Mouse (Mus musculus) heart, adult 2 months (tissue): ENCODE measurements at regions not wholly inside any gene's neighbourhood (a gene's known extent, or its start where the extent isn't known, plus 50 kb on each side); places are given as distances from the start of the nearest gene placed in this dataset.

Experiments
- DNase-seq, 2 experiments: peaks; one replicate each; pipeline ENCODE4 v3.0.0; 2021
- H3K27ac ChIP-seq: fragments of 200-600 bp; 2 replicates; pipeline ENCODE4 v1.8.1; 2022
- H3K27me3 ChIP-seq: fragments of 200-500 bp; 2 replicates; pipeline ENCODE4 v1.6.1; 2012; ENCODE audit warnings: mild to moderate bottlenecking, low read length, inconsistent platforms, mixed read lengths; ENCODE audit not compliant: control insufficient read depth, insufficient read depth
- H3K36me3 ChIP-seq: fragments of 200-500 bp; 2 replicates; pipeline ENCODE4 v1.6.1; 2012; ENCODE audit warnings: low read length, inconsistent platforms; ENCODE audit not compliant: control insufficient read depth, insufficient read depth
- H3K4me1 ChIP-seq: fragments of 200-500 bp; 2 replicates; pipeline ENCODE4 v1.6.1; 2011; ENCODE audit warnings: low read length; ENCODE audit not compliant: control insufficient read depth, insufficient read depth
- H3K4me3 ChIP-seq: fragments of 200-600 bp; 2 replicates; pipeline ENCODE4 v1.8.1; 2022
- H3K79me2 ChIP-seq: fragments of 200-500 bp; replicated peaks from 2 replicates; pipeline ENCODE4 v1.6.1; 2012; ENCODE audit warnings: mild to moderate bottlenecking, inconsistent platforms, low read length, moderate library complexity, mixed read lengths; ENCODE audit not compliant: control insufficient read depth, insufficient read depth
- H3K9ac ChIP-seq: fragments of 200-500 bp; 2 replicates; pipeline ENCODE4 v1.6.1; 2012; ENCODE audit warnings: low read depth, mild to moderate bottlenecking, control low read depth, inconsistent platforms, low read length, mixed read lengths
- CTCF ChIP-seq: fragments of 200-600 bp; IDR thresholded peaks from 2 replicates; pipeline ENCODE4 v1.8.1; 2022; ENCODE audit warnings: antibody characterized with exemption, mild to moderate bottlenecking, moderate library complexity
- EP300 ChIP-seq: fragments of 200-500 bp; IDR thresholded peaks from 2 replicates; pipeline ENCODE4 v1.6.1; 2011; ENCODE audit warnings: low read depth, low read length, control low read depth; ENCODE audit not compliant: insufficient read depth
- POLR2A ChIP-seq: fragments of 200-500 bp; IDR thresholded peaks from 2 replicates; pipeline ENCODE4 v1.6.1; 2011; ENCODE audit warnings: mild to moderate bottlenecking, low read depth, low read length, control low read depth; ENCODE audit not compliant: insufficient read depth
- WGBS: fragments of 180-500 bp; shearing (Covaris S2); methylation state at CpG from one replicate; pipeline ENCODE4 v1.1.7; 2018; 5-methylcytosine and 5-hydroxymethylcytosine counted together
- intact Hi-C: fragments of 180-260 bp; cut with DNase I; formaldehyde crosslinking; loops from one replicate; pipeline ENCODE4 v1.15.1; 2025

DNA sequence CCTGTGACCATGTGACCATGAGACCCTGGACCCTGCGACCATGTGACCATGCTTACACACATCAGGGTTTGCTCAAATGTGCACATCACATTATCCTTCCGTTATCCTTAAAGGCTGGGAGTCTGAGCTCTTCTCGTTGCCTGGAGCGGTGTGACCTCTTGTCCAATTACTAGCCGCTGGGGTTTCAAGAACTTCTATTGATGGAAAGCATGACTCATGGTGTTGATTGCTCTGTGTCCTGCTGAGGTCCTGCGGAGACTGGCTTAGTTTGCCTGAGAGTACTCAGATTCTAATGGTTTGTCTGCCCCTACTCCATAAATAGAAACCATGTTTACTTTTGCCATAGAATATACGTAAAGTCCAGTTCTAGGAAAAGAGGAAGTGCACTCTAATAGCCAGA is 197.5 kb upstream of the Pik3r1 start:
- Histone ChIP-seq H3K27me3 (no peaks in the 10 kb centered on the region), H3K4me1 (no peaks in the 10 kb centered on the region), H3K4me3 (no peak overlapping the region), H3K79me2 (no peaks in the 10 kb centered on the region), H3K9ac (no peak overlapping the region), H3K36me3 (no peaks in the 10 kb centered on the region), H3K27ac (no peak overlapping the region)
- TF ChIP-seq POLR2A (no peak), CTCF (no peak), EP300 (no peak)
- no peak for DNase-seq
- intact Hi-C loops, result no loop called here
- 58% methylated on average over 7 of the region's 7 CpGs for WGBS

DNA sequence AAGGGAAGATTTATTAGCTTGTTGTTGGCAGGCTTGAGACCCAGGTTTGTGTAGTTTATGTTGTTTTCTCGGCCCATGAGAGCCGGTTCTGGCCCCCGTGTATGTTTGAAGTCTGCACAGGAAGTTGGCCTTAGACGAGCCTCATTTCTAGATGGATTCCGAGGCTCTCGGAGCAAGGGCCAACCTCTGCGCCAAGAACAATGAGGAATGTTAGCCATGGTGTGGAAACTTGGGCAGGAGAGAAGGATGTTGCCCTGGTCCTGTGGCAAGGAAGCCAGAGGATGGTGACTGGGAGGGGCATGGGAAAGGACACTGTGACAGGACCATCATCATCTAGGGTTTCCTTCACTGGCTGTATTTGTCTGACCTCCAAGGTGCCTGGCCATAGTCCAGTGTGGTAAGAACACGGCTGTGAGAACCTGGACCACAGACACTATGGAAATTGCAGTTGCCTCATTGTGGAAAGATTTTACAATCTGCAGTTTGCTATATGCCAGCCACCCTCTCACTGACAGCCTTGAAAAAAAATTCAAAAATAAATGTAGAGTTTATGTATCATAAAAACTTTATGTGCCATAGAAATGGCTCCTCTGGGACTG is 198.9 kb upstream of the Pik3r1 start:
- Histone ChIP-seq H3K9ac (no peak overlapping the region), H3K4me1 (no peaks in the 10 kb centered on the region), H3K27me3 (no peaks in the 10 kb centered on the region), H3K27ac (no peak overlapping the region), H3K4me3 (no peak overlapping the region), H3K79me2 (no peaks in the 10 kb centered on the region), H3K36me3 (no peaks in the 10 kb centered on the region)
- WGBS, result 73% methylated on average over 8 of the region's 8 CpGs
- TF ChIP-seq POLR2A (no peak), CTCF (no peak), EP300 (no peak)
- no peak for DNase-seq
- intact Hi-C loops, result no loop called here

DNA sequence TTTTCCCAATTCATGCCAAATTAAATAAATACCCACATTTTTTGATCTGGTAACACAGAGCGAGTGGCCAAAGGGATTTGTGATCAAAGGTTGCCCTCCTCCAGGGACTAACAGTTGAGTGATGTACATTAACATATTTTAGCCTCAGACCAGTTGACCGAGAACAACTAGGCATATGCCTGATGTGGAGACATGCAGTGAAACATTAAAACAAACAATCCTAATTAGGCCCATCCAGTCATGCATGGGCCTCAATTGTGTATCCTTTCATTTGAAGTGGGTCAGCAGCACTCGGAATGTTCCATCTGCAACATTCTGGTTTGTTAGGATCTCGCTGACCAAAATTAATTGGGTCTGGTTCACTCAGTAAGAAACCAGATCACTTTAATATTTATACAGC is 199.4 kb upstream of the Pik3r1 start:
- 96% methylated on average over 4 of the region's 4 CpGs for WGBS
- no peaks in the 10 kb centered on the region for H3K36me3 ChIP-seq
- no peak for TF ChIP-seq CTCF
- no peak for TF ChIP-seq EP300
- TF ChIP-seq POLR2A, result no peak
- no peaks in the 10 kb centered on the region for H3K4me1 ChIP-seq
- H3K9ac ChIP-seq, result no peak overlapping the region
- no peaks in the 10 kb centered on the region for H3K79me2 ChIP-seq
- intact Hi-C loops, result no loop called here
- no peak overlapping the region for H3K27ac ChIP-seq
- DNase-seq, result no peak
- H3K27me3 ChIP-seq, result no peaks in the 10 kb centered on the region
- H3K4me3 ChIP-seq, result no peak overlapping the region

DNA sequence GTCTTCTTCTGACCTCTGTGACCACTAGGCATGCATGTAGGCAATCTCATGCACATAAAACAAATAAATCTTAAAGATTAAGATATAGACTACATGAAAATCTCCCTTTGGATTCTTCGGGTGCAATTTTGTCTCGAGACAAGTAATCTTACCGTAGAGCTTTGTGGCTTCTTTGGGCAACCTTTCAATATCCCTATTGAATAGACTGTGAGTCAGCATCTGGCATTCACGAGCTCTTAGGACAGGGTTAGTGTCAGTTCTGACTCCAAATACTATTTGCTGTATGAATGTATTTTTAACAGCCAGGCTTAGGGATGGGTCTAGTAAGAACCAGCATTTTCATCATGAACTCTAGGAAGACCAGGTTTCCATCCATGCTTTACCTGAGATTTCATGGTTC is 208.7 kb upstream of the Pik3r1 start:
- no peaks in the 10 kb centered on the region for H3K79me2 ChIP-seq
- intact Hi-C loops, result no loop called here
- no peak overlapping the region for H3K4me3 ChIP-seq
- no peaks in the 10 kb centered on the region for H3K27me3 ChIP-seq
- no peak overlapping the region for H3K9ac ChIP-seq
- H3K4me1 ChIP-seq, result no peaks in the 10 kb centered on the region; the same call in 1 of the 2 replicates
- WGBS, result 78% methylated on average over 4 of the region's 4 CpGs
- TF ChIP-seq CTCF, result no peak
- TF ChIP-seq EP300, result no peak
- no peak for TF ChIP-seq POLR2A
- no peak for DNase-seq
- no peaks in the 10 kb centered on the region for H3K36me3 ChIP-seq
- no peak overlapping the region for H3K27ac ChIP-seq

- H3K4me3 ChIP-seq, result no peak overlapping the region
- H3K27ac ChIP-seq, result no peak overlapping the region
- H3K9ac ChIP-seq, result no peak overlapping the region
- no peaks in the 10 kb centered on the region for H3K36me3 ChIP-seq
- no peaks in the 10 kb centered on the region for H3K27me3 ChIP-seq
- 78% methylated on average over 4 of the region's 4 CpGs for WGBS
- no peaks in the 10 kb centered on the region for H3K79me2 ChIP-seq
- peak; percentile 22 to 25 for DNase-seq
- intact Hi-C loops, result no loop called here
- no peaks in the 10 kb centered on the region; the same call in 1 of the 2 replicates for H3K4me1 ChIP-seq
- no peak for TF ChIP-seq EP300
Observed at GRCm38 (mm10) chr13:101980171-101980835, 212.3 kb upstream of the Pik3r1 start.

- H3K27me3 ChIP-seq, result no peaks in the 10 kb centered on the region
- H3K4me1 ChIP-seq, result peaks cover 3% of the 10 kb centered on the region; the same call in 1 of the 2 replicates
- H3K4me3 ChIP-seq, result no peak overlapping the region
- H3K27ac ChIP-seq, result no peak overlapping the region
- no peak for DNase-seq
- TF ChIP-seq POLR2A (no peak), EP300 (no peak), CTCF (no peak)
- H3K36me3 ChIP-seq, result no peaks in the 10 kb centered on the region
- no peaks in the 10 kb centered on the region for H3K79me2 ChIP-seq
- 87% methylated on average over 9 of the region's 9 CpGs for WGBS
- intact Hi-C loops, result no loop called here
- H3K9ac ChIP-seq, result no peak overlapping the region
Observed at GRCm38 (mm10) chr13:101988637-101989413, 220.8 kb upstream of the Pik3r1 start.
